Mouse (Mus musculus) liver, postnatal 0 days (tissue): ENCODE measurements around the gene Cish. TPM values are rescaled to one million over a fixed set of nuclear protein-coding genes. Genes with fewer than 3 reads are reported as not detected.

Experiments
- ATAC-seq: fragments of 200-750 bp; cut with Nextera tagmentation; 2 replicates; pipeline ENCODE4 v1.8.0; 2017; ENCODE audit warnings: mild to moderate bottlenecking, moderate library complexity
- DNase-seq: peaks from one replicate; pipeline ENCODE4 v3.0.0-alpha.2; 2016
- H3K27ac ChIP-seq: fragments of 300-500 bp; sonication (generic); 2 replicates; pipeline ENCODE4 v1.5.1; 2014; ENCODE audit warnings: antibody characterized with exemption, moderate library complexity, mild to moderate bottlenecking, low read depth
- H3K27me3 ChIP-seq: fragments of 300-500 bp; sonication (generic); 2 replicates; pipeline ENCODE4 v1.6.1; 2014; ENCODE audit warnings: low read length, control low read depth, mixed read lengths; ENCODE audit not compliant: insufficient read depth
- H3K36me3 ChIP-seq: fragments of 300-500 bp; sonication (generic); replicated peaks from 2 replicates; pipeline ENCODE4 v1.6.1; 2014; ENCODE audit warnings: mild to moderate bottlenecking, control low read depth, low read length, moderate library complexity, mixed read lengths; ENCODE audit not compliant: insufficient read depth
- H3K4me1 ChIP-seq: fragments of 300-500 bp; sonication (generic); 2 replicates; pipeline ENCODE4 v1.6.1; 2014; ENCODE audit warnings: antibody characterized with exemption, mild to moderate bottlenecking, control low read depth; ENCODE audit not compliant: insufficient read depth
- H3K4me2 ChIP-seq: fragments of 300-500 bp; sonication (generic); 2 replicates; pipeline ENCODE4 v1.6.1; 2014; ENCODE audit warnings: low read depth, mild to moderate bottlenecking, low read length, moderate library complexity, mixed read lengths
- H3K4me3 ChIP-seq: fragments of 300-500 bp; sonication (generic); 2 replicates; pipeline ENCODE4 v1.5.1; 2014; ENCODE audit warnings: low read depth, low read length
- H3K9ac ChIP-seq: fragments of 300-500 bp; sonication (generic); replicated peaks from 2 replicates; pipeline ENCODE4 v1.6.1; 2014; ENCODE audit warnings: mild to moderate bottlenecking, moderate library complexity
- H3K9me3 ChIP-seq: fragments of 300-500 bp; sonication (generic); 2 replicates; pipeline ENCODE4 v1.6.1; 2016; ENCODE audit warnings: mild to moderate bottlenecking, control low read depth, low read length, mixed read lengths
- CTCF ChIP-seq: sonication (generic); IDR thresholded peaks from 2 replicates; pipeline ENCODE4 v1.5.1; 2016; ENCODE audit warnings: antibody characterized with exemption, low read depth
- EP300 ChIP-seq: IDR thresholded peaks from 2 replicates; pipeline ENCODE4 v1.6.1; 2016; ENCODE audit warnings: antibody characterized with exemption, low read depth, mild to moderate bottlenecking
- WGBS: fragments of 180-500 bp; shearing (Covaris S2); extraction: QIAGEN DNeasy Blood & Tissue Kit; methylation state at CpG from one replicate; pipeline ENCODE4 v1.1.7; 2014; ENCODE audit not compliant: insufficient replicate concordance; 5-methylcytosine and 5-hydroxymethylcytosine counted together
- polyA plus RNA-seq: library from polyadenylated mRNA; unstranded; fragments of >200 nt; fragmentation: Nextera tagmentation; extraction: Ambion mirVana; gene quantifications from 2 replicates; pipeline ENCODE4 v1.2.1, GENCODE M21; 2015

Gene Cish
- polyA plus RNA-seq, 1 experiment from 2014 or later = 21.9 TPM

DNA sequence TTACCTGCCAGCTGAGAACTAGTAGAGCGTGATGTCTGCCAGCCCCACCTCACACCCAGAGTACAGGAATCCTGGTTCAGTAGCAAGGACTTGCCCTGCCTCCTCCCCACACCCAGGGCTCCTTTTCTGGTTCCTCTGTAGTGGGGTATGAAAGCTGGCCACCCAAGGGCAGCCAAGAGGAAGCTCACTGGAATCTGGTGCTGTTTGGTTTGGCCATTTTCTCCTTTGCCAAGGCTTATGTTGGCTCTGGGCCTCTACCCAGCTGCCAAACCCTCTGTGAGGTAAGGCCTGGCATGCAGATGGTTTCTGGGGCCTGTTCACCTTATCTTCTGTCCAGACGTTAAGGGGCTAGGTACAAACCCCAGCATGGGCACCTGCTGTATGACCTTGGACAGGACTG lies 20.0 kb downstream of the Cish start:
- Histone ChIP-seq H3K27me3 (no peaks in the 10 kb centered on the region), H3K36me3 (no peaks in the 10 kb centered on the region), H3K9me3 (no peaks in the 10 kb centered on the region), H3K4me2 (no peak overlapping the region), H3K4me3 (no peak overlapping the region), H3K4me1 (peaks cover 18% of the 10 kb centered on the region), H3K27ac (no peak overlapping the region), H3K9ac (no peak overlapping the region)
- ATAC-seq (no peak), DNase-seq (no peak)
- 72% methylated on average over 2 of the region's 2 CpGs for WGBS
- TF ChIP-seq EP300 (no peak), CTCF (no peak)

- ATAC-seq = no peak
- no peak overlapping the region for H3K4me2 ChIP-seq
- no peak overlapping the region for H3K9ac ChIP-seq
- 0 out of 2 replicates have a peak, but pooled peaks cover 2% of the 10 kb centered on the region for H3K4me1 ChIP-seq
- no peak for DNase-seq
- H3K36me3 ChIP-seq = no peaks in the 10 kb centered on the region
- no peaks in the 10 kb centered on the region for H3K27me3 ChIP-seq
- TF ChIP-seq EP300 (no peak), CTCF (no peak)
- WGBS = 80% methylated on average over 8 of the region's 8 CpGs
- no peak overlapping the region for H3K4me3 ChIP-seq
- no peaks in the 10 kb centered on the region for H3K9me3 ChIP-seq
- no peak overlapping the region for H3K27ac ChIP-seq
These were observed 26.7 kb downstream of the Cish start for GRCm38 (mm10) chr9:107322461-107323050.

DNA sequence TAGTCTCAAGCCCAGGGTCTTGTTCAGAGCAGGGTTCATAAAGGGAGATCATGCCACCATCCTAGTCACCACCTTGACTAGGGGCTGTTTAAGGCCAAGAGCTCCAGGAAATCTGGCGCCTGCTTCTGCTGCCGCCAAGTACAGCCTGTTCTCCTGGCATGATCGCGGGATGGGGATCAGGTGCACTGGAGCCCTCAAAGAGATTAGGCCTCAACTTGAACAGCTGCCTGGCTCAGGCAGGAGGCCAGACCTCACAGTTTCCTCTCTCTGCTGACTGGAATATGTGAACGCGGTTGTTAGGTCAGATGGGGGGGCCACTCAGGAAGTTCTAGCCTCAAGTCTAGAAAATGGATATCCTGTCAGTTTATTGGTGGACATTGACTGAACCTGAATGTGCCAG lies 27.7 kb downstream of the Cish start:
- peak; percentile 29; the same call in 1 of the 2 replicates for TF ChIP-seq EP300
- TF ChIP-seq CTCF = no peak
- Histone ChIP-seq H3K27me3 (no peaks in the 10 kb centered on the region), H3K9ac (no peak overlapping the region), H3K27ac (no peak overlapping the region), H3K4me3 (no peak overlapping the region), H3K9me3 (no peaks in the 10 kb centered on the region), H3K4me2 (no peak overlapping the region), H3K4me1 (0 out of 2 replicates have a peak, but pooled peaks cover 2% of the 10 kb centered on the region), H3K36me3 (no peaks in the 10 kb centered on the region)
- ATAC-seq (0 out of 2 replicates have a peak, but pooled peaks have one; percentile 21), DNase-seq (no peak)
- WGBS = 24% methylated on average over 6 of the region's 6 CpGs

DNA sequence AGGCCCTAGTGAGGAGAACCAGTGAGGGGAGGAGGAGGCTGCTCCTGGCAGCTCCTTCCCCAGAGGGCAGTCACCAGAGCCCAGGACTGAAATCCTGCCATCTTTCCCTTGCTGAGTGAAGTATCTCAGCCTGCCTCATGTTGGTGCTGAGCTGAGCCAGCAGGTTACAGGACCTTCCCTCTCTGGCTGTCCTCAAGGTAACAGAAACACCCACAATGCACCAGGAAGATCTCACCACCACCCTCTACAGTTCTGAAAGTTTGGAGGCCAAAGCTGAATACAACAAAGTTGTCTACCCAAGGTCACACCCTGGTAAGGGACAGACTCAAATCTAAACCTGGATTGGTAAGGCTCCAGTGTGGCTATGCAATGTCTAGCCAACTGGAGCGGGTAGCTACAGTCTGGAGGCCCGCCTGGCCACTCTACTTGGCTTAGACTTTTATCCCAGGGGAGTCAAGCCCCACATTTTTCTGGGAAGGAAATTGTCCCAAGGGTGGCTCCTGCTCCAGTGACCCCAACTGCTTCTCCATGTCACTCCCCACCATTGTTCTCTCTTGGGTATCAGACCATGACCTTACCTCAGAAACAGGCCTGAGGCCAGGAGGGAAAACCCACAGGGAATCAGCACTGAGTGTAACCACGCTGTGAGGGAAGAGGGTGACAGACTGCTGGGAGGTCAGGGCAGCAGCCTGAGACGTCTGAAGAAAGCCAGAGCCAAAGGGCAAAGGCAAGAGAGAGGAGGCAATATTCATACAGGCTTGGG lies 29.2 kb downstream of the Cish start:
- ATAC-seq (no peak), DNase-seq (no peak)
- 64% methylated on average over 4 of the region's 4 CpGs for WGBS
- Histone ChIP-seq H3K27me3 (no peaks in the 10 kb centered on the region), H3K9ac (no peak overlapping the region), H3K36me3 (no peaks in the 10 kb centered on the region), H3K4me3 (no peak overlapping the region), H3K27ac (no peak overlapping the region), H3K4me2 (no peak overlapping the region), H3K4me1 (0 out of 2 replicates have a peak, but pooled peaks cover 2% of the 10 kb centered on the region), H3K9me3 (no peaks in the 10 kb centered on the region)
- TF ChIP-seq CTCF (no peak), EP300 (no peak)

DNA sequence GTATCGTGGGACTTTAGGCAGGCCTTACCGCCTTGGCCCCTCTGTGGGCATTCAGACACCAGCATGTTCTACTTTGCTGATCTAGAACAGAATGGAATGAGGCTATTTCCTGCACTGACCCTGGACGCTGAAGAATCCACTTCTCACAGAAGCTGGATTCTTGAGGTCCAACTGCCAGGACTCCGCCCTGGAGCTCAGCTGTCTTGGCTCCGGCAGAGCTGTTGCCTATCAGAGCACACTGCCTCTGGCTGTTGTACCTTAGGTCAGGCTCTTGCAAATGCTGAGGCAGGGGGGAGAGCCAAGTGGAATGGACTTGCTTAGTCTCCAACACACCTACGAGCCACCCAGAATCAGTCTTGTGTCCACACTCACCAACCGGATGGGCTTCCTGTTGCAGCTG lies 30.1 kb downstream of the Cish start:
- Histone ChIP-seq H3K9ac (no peak overlapping the region), H3K36me3 (no peaks in the 10 kb centered on the region), H3K4me3 (no peak overlapping the region), H3K27me3 (no peaks in the 10 kb centered on the region), H3K9me3 (no peaks in the 10 kb centered on the region), H3K4me2 (no peak overlapping the region), H3K27ac (no peak overlapping the region), H3K4me1 (0 out of 2 replicates have a peak, but pooled peaks cover 2% of the 10 kb centered on the region)
- no peak for DNase-seq
- ATAC-seq = no peak
- 67% methylated on average over 7 of the region's 7 CpGs for WGBS
- TF ChIP-seq CTCF (no peak), EP300 (no peak)

DNA sequence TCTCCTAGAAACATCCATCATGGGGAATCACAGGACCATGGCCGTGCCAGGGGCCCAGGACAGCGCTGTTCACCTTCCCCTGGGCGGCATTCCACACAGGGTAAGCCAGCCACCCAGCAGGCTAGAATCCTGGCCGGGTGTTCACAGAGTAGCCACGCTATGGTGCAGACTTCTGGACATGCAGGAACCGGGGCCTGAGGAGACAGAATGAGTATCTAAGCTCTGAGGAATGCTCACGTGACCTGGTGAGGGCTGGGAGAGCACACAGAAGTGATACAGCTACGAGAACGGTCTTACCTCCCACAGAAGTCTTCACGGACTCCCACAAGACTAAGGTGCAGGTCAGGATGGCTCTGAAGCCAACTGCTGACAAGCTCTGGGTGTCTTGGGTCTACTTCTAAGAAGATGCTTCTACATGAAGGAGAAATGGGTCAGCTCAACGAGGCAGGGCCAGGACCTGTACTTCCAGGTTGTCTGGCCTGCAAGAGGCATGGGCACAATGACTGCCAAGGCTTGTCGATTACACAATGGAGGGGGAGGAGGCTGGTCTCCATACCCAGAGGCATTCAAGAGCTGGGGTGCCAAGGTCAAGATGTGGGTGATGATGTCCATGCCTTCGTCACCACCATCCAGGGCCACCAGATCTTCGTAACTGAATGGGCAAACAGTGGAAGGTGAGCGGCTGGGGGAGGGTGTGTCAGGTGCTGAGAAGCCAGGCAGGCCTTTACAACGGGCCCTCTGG lies 32.2 kb downstream of the Cish start:
- no peak for ATAC-seq

More for the DNA sequence above, 32.2 kb downstream of the Cish start:
- H3K27me3 ChIP-seq = no peaks in the 10 kb centered on the region
- no peak overlapping the region for H3K4me2 ChIP-seq
- TF ChIP-seq EP300 (no peak), CTCF (no peak)
- no peak overlapping the region for H3K27ac ChIP-seq
- no peaks in the 10 kb centered on the region for H3K9me3 ChIP-seq
- 0 out of 2 replicates have a peak, but pooled peaks cover 2% of the 10 kb centered on the region for H3K4me1 ChIP-seq
- WGBS = 80% methylated on average over 16 of the region's 16 CpGs
- H3K9ac ChIP-seq = no peak overlapping the region
- DNase-seq = no peak
- H3K36me3 ChIP-seq = no peaks in the 10 kb centered on the region
- H3K4me3 ChIP-seq = no peak overlapping the region
